Mouse (Mus musculus): ENCODE results near the gene Tmprss12. TPM values are rescaled to one million over a fixed set of nuclear protein-coding genes. Genes with fewer than 3 reads are reported as not detected.
"Not testable (repeated sequence)": the region's sequence is repeated elsewhere in the genome, so short reads cannot be mapped to it uniquely, and the experiment has no call there.

The Tmprss12 gene
- polyA plus RNA-seq, 1 experiment, result not detected

DNA sequence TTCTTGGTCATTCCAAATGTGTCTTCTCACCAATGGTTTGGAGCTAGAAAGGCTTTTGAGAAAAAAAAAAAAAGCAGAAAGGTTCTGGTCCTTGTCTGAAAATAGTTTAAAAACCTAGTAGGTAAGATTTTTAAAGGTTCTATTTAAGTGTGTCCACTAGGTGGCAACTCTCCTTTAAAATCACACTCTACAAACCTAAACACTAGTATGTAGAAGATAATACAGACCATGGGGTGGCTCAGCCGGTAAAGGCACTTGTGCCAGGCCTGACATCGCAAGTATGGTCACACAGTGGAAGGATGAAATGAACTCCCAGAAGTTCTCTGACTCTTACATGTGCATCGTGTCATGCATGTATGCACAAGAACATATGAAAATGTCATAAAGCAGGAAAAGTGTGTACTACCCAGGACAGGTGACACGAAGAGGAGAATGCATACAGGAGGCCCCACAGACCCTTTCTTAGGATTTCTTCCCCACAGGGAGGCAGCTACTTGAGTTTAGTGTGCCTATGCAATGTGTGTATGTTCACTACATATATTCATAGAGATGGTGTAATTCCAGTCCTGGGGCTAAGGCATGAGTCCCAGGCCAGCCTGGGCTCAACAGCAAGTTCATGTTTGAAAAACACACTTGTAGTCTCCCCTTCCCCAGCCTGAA lies 17.3 kb upstream of the Tmprss12 start:
- Histone ChIP-seq H3K4me3 (ENCODE audit: low read depth, low read length) (no peak overlapping the region), H3K4me1 (ENCODE audit: control insufficient read depth, insufficient read depth, insufficient read length, low read length) (no peaks in the 10 kb centered on the region), H3K27ac (ENCODE audit: insufficient read depth, low read depth, low read length) (no peak overlapping the region), H3K27me3 (ENCODE audit: control insufficient read depth, insufficient read depth, low read length) (no peaks in the 10 kb centered on the region), H3K36me3 (ENCODE audit: control insufficient read depth, insufficient read depth, low read length) (peaks cover 19% of the 10 kb centered on the region)
- TF ChIP-seq CTCF (IDR thresholded peaks at IDR 0.05; ENCODE audit: extremely low read depth, insufficient read length, insufficient replicate concordance, low read depth, low read length) (peak; percentile 44; the same call in 1 of the 2 replicates), POLR2A (IDR thresholded peaks at IDR 0.05; ENCODE audit: low read depth, low read length) (no peak)
- WGBS, result 39% methylated on average over 4 of the region's 4 CpGs

- Histone ChIP-seq H3K36me3 (ENCODE audit: control insufficient read depth, insufficient read depth, low read length) (peaks cover 7% of the 10 kb centered on the region), H3K4me3 (ENCODE audit: low read depth, low read length) (no peak overlapping the region), H3K27ac (ENCODE audit: insufficient read depth, low read depth, low read length) (no peak overlapping the region), H3K4me1 (ENCODE audit: control insufficient read depth, insufficient read depth, insufficient read length, low read length) (no peaks in the 10 kb centered on the region), H3K27me3 (ENCODE audit: control insufficient read depth, insufficient read depth, low read length) (no peaks in the 10 kb centered on the region)
- TF ChIP-seq CTCF (IDR thresholded peaks at IDR 0.05; ENCODE audit: extremely low read depth, insufficient read length, insufficient replicate concordance, low read depth, low read length) (no peak), POLR2A (IDR thresholded peaks at IDR 0.05; ENCODE audit: low read depth, low read length) (no peak)
- 74% methylated on average over 4 of the region's 5 CpGs for WGBS
Observed at GRCm38 (mm10) chr15:100265586-100266325, 14.9 kb upstream of the Tmprss12 start.

DNA sequence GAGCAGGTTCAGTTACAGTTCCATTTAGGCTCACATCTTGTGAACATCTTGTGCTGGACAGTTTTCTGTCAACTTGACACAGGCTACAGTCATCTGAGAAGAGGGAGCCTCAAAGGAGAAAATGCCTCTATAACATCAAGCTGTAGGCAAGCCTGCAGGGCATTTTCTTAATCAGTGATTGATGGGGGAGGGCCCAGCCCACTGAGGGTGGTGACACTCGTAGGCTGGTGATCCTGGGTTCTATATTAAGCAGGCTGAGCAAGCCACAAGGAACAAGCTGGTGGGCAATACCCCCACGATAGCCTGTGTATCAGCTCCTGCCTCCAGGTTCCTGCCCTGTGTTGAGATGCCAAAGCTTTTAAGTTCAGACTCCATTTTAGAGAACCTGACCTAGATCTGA lies 11.7 kb upstream of the Tmprss12 start:
- no peak overlapping the region for H3K4me3 ChIP-seq (ENCODE audit: low read depth, low read length)
- no peaks in the 10 kb centered on the region for H3K4me1 ChIP-seq (ENCODE audit: control insufficient read depth, insufficient read depth, insufficient read length, low read length)
- H3K36me3 ChIP-seq (ENCODE audit: control insufficient read depth, insufficient read depth, low read length), result no peaks in the 10 kb centered on the region
- WGBS, result 92% methylated on average over 2 of the region's 2 CpGs
- no peaks in the 10 kb centered on the region for H3K27me3 ChIP-seq (ENCODE audit: control insufficient read depth, insufficient read depth, low read length)
- TF ChIP-seq CTCF (IDR thresholded peaks at IDR 0.05; ENCODE audit: extremely low read depth, insufficient read length, insufficient replicate concordance, low read depth, low read length), result no peak
- TF ChIP-seq POLR2A (IDR thresholded peaks at IDR 0.05; ENCODE audit: low read depth, low read length), result no peak
- H3K27ac ChIP-seq (ENCODE audit: insufficient read depth, low read depth, low read length), result no peak overlapping the region

DNA sequence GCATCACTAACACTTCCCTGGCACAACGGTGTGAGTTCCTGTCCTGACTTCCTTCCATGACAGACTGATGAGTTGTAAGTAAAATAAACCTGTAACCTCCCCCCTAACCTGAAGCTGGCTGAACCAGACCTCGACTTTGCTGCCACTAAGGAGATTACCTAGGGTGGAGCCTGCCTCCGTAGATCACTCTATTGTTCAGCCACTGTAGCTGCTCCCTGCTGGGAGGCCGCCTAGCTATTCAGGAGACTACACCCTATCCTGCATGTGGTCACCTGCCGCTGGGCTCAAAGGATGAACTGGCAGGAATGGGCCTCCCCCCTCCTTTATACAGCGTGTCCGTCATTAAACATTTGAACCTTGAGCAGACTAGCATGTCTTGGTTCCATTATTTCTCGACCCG lies 10.9 kb upstream of the Tmprss12 start:
- WGBS, result 34% methylated on average over 9 of the region's 9 CpGs
- TF ChIP-seq POLR2A (IDR thresholded peaks at IDR 0.05; ENCODE audit: low read depth, low read length) (no peak), CTCF (IDR thresholded peaks at IDR 0.05; ENCODE audit: extremely low read depth, insufficient read length, insufficient replicate concordance, low read depth, low read length) (no peak)
- no peaks in the 10 kb centered on the region for H3K36me3 ChIP-seq (ENCODE audit: control insufficient read depth, insufficient read depth, low read length)
- no peak overlapping the region for H3K4me3 ChIP-seq (ENCODE audit: low read depth, low read length)
- H3K27ac ChIP-seq (ENCODE audit: insufficient read depth, low read depth, low read length), result no peak overlapping the region
- no peaks in the 10 kb centered on the region for H3K27me3 ChIP-seq (ENCODE audit: control insufficient read depth, insufficient read depth, low read length)
- no peaks in the 10 kb centered on the region for H3K4me1 ChIP-seq (ENCODE audit: control insufficient read depth, insufficient read depth, insufficient read length, low read length)

- H3K4me3 ChIP-seq (ENCODE audit: low read depth, low read length); H3K36me3 ChIP-seq (ENCODE audit: control insufficient read depth, insufficient read depth, low read length); H3K27ac ChIP-seq (ENCODE audit: insufficient read depth, low read depth, low read length); H3K27me3 ChIP-seq (ENCODE audit: control insufficient read depth, insufficient read depth, low read length); H3K4me1 ChIP-seq (ENCODE audit: control insufficient read depth, insufficient read depth, insufficient read length, low read length): not testable (repeated sequence)
- WGBS, result 71% methylated on average over 7 of the region's 7 CpGs
Observed at GRCm38 (mm10) chr15:100270609-100271008, 10.0 kb upstream of the Tmprss12 start.

DNA sequence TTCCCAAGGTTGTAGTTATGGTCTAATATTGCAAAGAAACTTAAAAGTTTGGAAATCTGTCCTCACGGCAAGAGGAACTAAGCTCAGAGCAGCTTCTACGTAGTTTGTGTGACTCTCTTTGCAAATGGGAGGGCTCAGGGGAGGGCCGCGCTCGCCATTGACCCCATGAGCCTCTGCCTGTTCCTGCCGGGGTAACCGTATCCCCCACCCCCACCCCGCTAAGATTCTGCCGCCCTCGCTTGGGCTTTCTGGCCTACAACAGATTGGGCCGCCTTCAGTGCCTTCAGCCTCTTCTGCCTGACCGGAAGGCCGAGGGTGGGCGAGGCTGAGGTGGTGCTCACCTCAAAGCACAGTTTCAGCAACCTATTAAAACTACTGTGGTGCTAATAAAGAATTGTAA lies 9.2 kb upstream of the Tmprss12 start:
- Histone ChIP-seq H3K27ac (ENCODE audit: insufficient read depth, low read depth, low read length) (no peak overlapping the region), H3K27me3 (ENCODE audit: control insufficient read depth, insufficient read depth, low read length) (no peaks in the 10 kb centered on the region), H3K36me3 (ENCODE audit: control insufficient read depth, insufficient read depth, low read length) (no peaks in the 10 kb centered on the region), H3K4me3 (ENCODE audit: low read depth, low read length) (no peak overlapping the region), H3K4me1 (ENCODE audit: control insufficient read depth, insufficient read depth, insufficient read length, low read length) (no peaks in the 10 kb centered on the region)
- TF ChIP-seq POLR2A (IDR thresholded peaks at IDR 0.05; ENCODE audit: low read depth, low read length), result no peak
- TF ChIP-seq CTCF (IDR thresholded peaks at IDR 0.05; ENCODE audit: extremely low read depth, insufficient read length, insufficient replicate concordance, low read depth, low read length), result no peak
- 85% methylated on average over 14 of the region's 14 CpGs for WGBS

DNA sequence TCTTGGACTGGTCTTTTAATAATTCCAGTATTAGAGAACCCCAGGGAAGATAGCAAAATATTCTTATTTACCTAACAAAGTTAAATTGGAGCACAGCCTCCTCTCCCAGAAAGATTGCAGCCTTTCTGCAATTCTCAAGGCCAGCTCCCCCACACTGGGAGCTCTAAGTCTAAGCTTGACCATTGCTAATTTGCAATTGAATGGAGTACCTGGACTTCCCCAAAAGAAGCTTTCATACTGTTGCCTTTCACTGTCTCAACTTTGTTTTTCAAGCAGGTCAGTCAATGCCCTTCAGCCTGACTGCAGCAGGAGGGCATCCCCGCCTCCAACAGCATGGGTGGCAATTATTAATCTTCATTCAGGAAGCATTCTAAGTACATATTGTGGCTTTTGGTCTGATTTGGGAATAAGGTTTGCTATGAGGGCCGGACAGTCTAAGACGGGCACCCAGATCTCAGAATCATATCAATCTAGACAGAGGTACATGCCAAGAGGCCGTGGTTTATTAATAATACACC lies 6.8 kb upstream of the Tmprss12 start:
- not testable (repeated sequence) for H3K27ac ChIP-seq (ENCODE audit: insufficient read depth, low read depth, low read length); H3K27me3 ChIP-seq (ENCODE audit: control insufficient read depth, insufficient read depth, low read length); H3K4me1 ChIP-seq (ENCODE audit: control insufficient read depth, insufficient read depth, insufficient read length, low read length); H3K36me3 ChIP-seq (ENCODE audit: control insufficient read depth, insufficient read depth, low read length); H3K4me3 ChIP-seq (ENCODE audit: low read depth, low read length)
- 89% methylated on average over 4 of the region's 4 CpGs for WGBS

Data from small intestine, adult 2 months (tissue).